Mouse (Mus musculus) CH12.LX (cell line): Measurements from ENCODE around the gene Zbp1.

ENCODE experiments used
- CTCF ChIP-seq, 2 experiments: IDR thresholded peaks in 1 of 2; conservative IDR thresholded peaks in 1 of 2; 2 replicates each; pipeline ENCODE4 v1.5.1; 2011 to 2012; ENCODE audit warnings: low read depth in 2 of 2, low read length in 2 of 2, improper control_type of control experiment in 1 of 2, inconsistent platforms in 1 of 2, mild to moderate bottlenecking in 1 of 2, moderate library complexity in 1 of 2
- E2F4 ChIP-seq: IDR thresholded peaks from 2 replicates; pipeline ENCODE4 v1.6.1; 2011; ENCODE audit warnings: low read depth, low read length, improper control_type of control experiment; ENCODE audit not compliant: insufficient replicate concordance
- EP300 ChIP-seq: IDR thresholded peaks from 2 replicates; pipeline ENCODE4 v1.6.1; 2011; ENCODE audit warnings: low read length, improper control_type of control experiment
- RAD21 ChIP-seq: IDR thresholded peaks from 2 replicates; pipeline ENCODE4 v1.6.1; 2011; ENCODE audit warnings: low read depth, mild to moderate bottlenecking, low read length, improper control_type of control experiment, moderate library complexity
- USF1 ChIP-seq: IDR thresholded peaks from 2 replicates; pipeline ENCODE4 v1.6.1; 2014; ENCODE audit warnings: low read depth, mild to moderate bottlenecking, inconsistent platforms, low read length, improper control_type of control experiment
- ZC3H11A ChIP-seq: IDR thresholded peaks from 2 replicates; pipeline ENCODE4 v1.6.1; 2012; ENCODE audit warnings: low read depth, mild to moderate bottlenecking, inconsistent platforms, low read length, improper control_type of control experiment

DNA sequence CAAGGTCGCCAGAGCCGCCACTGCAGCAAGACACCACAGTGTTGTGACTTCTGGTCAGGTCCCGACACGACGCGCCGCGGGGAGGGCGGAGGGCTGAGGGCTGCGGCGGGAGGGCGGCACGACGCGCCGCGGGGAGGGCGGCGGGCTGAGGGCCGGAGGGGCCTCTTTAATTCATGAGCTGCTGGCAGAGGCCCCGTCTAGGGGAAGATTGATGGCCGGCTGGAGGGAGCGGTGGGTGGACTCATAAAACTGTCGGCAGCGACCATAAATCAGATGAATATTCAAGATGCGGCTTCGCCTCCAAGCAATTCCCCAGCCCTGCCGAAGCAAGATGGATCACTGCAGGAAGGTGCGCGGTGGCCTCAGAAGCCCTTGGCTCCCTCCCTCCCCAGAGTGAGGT is 47.3 kb downstream of the Zbp1 start:
- TF ChIP-seq CTCF (conservative IDR thresholded peaks at IDR 0.05 in 1 of 2, IDR thresholded peaks at IDR 0.05 in 1 of 2; ENCODE audit: low read depth in 2 of 2, low read length in 2 of 2) (no peak), ZC3H11A (no peak), USF1 (no peak), E2F4 (no peak), EP300 (no peak), RAD21 (no peak)
